Mouse (Mus musculus) retina, adult 2 months (tissue): ENCODE results near the gene Rnf34.

Experiments used
- DNase-seq: peaks from one replicate; pipeline ENCODE4 v3.0.0-alpha.2; 2012; ENCODE audit warnings: low read depth, low spot score

Rnf34 gene

DNA sequence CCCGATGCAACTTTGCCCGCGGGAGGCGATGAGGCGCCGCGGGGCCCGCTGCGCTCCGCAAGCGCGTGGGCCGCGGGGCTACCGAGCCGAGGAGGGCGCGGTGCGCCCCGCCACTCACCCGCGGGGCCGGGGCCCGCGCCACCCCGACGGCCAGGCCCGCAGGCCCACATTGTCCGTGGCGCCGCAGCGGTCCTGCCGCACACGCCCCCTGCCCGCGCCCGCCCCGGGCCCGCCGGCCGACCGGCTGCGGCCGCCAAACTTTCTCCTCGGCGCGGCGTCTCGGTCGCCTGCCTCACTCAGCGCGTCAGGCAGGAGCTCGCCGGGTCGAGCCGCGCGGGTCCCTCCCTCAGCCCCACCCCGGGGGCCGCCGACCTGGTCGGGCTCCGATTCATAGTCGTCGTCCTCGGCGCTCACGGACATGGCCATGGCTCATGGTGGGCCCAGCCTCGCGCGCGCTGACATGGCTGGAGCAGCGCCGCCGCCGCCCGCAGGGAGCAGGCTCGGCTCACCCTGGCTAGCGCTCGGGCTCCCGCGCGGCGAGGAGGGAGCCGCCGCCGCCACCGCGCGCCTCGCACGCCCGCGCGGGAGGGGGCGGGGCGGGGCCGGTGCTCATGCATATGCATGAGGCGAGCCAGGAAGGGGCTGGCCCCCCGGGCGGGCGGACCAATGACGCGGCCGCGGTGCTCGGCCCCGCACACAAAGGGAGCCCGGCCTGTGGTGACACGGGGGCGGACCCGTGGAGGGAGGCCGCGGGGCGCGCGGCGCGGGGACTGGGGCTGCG is 50.1 kb downstream of the Rnf34 start:
- DNase-seq = peak; percentile 70

DNA sequence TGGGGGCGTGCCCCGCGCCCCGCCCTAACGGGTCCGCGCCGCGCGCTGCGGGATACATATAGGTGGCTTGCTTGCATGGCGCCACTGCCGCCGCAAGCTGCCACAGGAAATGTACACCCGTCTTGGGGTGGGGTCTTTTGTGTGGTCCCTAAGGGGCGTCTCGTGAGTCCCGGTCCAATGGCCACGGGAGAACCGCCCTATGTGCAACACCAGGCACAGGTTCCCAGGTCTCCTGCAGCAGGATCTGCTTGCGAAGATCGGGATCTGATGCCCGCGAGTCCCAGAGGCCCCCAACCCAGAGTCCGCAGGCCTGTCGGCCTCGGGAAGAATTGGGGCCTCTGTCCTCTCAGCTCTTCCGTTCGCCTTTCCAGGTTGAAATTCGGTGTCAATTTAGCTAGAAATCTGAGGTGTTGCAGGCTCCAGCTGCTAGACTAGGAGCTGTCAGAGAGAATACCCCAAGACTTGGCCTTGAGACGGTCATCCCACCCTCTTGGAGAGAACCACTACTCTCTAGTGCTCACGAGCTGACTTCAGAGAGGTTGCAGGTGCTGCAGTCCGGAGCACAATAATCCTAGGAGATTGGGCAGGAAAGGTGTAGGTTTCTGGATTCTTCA is 50.8 kb downstream of the Rnf34 start:
- DNase-seq = no peak

DNA sequence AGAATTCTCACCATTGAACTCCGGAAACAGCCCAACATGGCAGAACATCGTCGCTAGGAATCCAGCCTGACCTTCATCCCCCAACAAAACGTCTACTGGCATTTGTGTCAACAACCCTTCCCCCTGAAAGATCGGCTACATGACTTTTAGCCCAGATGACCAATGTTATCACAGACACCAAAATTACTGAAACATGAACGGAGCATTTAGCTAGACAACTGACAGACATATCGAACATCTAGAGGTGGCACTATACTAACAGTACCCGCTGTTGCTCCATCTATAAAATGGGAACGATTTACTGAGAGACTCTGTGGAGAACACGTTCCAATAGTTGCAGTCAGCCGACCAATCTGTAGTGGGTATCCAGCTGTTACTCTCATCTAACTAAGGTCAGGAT is 51.3 kb downstream of the Rnf34 start:
- no peak for DNase-seq

DNA sequence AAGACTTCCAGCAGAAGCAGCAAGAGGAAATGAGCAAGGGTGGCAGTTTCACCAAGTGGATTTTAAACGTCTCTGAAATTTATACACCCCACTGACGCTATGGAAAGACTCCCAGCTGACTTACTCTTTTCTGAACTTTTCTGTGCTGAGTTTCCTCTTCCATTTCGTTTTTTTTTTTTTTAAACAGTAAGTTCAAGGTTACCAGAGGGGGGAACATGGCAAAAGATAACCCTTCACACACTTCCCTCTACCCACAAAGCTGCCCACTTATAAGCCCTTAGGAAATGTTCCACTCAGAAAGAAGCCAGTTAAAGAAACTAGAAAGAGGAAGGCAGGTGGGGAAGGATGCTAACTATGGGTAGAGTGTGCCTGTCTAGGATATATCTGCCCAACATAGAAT is 51.8 kb downstream of the Rnf34 start:
- no peak for DNase-seq

DNA sequence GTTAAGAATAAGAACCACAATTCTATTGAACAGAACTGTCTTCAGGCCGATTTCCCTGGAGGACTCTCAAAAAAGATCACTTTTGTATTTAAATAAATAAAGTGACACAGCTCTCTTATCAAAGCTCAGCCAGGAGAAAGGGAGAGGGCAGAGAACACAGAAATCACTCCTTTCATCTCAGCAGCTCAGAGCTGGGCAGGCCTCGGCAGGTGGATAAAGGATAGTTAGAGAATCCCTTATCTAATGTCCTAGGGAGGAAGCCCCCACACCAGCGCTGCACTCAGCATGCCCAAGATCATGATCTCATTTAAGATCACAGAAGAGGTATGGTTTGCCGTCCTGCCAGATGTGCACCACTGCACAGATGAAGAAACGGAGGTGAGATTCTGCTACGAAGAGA is 52.4 kb downstream of the Rnf34 start:
- no peak for DNase-seq

DNA sequence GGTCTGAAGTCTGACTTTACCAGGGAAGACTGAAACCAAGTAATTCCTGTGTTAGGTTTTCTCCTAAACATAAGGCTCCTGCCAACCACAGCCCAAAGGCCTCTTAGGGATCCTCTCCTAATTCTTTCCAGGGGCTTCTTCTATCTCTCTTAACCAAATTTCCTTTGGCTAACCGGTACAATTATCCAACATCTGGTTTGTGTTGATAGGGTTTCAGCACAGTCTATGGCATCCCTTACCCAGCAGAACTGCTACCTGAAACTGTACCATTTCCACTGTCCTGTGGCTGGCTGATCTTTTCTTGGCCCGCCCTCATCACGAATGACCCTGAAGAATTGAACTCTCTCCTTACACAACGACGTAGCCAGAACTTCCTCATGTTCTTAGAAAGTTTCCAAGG is 53.3 kb downstream of the Rnf34 start:
- DNase-seq = no peak

DNA sequence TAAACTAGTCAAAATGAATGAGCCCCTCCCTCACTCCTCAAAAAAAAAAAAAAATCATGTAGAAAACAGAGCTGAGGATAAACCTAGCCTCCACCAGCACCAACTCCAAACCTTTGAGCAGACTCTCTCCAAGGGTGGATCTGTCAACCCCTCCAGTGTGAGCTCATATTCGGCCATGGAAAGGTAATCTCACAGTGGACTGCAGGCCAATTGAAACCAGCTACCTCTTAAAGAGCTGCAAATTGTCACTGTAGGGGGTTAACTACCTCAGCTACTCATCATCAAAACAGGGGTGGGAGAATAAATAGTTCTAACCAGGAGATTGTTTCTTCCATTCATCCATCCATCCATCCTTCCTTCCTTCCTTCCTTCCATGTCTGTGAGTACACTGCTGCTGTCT is 57.3 kb downstream of the Rnf34 start:
- no peak for DNase-seq

DNA sequence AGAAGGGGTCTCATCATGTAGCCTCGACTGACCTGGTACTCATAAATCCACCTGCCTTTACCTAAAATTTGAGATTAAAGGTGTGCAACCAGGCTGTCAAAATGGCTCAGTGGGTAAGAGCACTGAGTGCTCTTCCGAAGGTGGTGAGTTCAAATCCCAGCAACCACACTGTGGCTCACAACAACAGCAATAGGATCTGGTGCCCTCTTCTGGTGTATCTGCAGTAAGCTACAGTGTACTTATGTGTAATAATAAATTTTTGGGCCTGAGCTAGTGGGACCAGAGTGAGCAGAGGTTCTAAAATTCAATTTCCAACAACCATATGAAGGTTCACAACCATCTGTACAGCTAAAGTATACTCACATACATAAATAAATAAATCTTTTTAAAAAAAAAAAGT is 58.2 kb downstream of the Rnf34 start:
- DNase-seq = no peak

DNA sequence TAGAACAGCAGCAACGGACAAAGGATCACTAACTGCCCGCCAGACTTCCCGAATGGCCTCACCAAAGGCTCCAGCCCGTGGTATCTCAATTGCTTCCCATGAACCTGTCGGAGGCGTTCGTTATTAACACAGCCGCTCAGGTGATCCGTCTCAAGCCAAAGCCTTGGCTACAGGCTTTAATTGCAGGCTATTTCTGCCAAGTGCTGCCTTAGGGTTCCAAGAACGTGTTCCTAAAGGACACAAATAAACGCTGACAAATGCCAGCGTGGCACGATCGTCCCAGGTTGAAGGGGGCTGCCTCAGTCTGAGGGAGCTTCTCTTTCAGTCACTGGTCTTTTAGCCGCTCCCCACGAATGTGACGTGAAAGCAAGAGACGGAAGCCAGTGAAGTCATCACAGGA is 59.6 kb downstream of the Rnf34 start:
- DNase-seq = no peak

DNA sequence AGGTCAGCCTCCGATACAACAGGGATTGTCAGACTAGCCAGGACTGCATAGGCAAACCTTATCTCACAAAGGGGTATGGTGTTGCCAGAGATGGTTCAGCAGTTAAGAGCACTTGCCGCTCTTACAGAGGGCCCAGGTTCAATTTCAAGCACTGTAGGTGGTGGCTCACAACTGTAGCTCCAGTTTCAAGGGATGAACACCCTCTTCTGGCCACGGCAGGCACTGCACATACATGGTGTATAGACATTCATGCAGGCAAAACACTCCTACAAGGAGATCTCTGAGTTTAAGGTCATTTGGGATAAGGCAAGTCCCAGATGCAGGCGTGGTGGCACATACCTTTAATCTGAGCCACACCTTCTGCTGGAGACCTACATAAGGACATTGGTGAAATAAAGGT is 63.0 kb downstream of the Rnf34 start:
- DNase-seq = no peak

DNA sequence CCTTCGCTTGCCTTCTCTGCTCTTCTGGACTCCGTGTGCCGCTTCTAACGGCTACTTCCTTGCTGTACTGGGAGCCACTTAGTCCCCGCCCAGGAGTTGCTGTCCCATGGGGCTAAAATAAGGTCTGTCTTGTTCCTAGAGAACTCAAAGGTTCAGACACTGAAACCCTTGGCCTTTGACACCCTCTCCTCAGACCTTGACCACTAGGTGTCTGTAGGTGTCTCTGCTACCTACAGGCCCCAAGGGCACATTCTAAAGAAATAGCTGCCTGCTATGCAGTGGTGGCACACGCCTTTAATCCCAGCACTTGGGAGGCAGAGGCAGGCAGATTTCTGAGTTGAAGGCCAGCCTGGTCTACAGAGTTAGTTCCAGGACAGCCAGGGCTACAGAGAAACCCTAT is 66.3 kb downstream of the Rnf34 start:
- no peak for DNase-seq

DNA sequence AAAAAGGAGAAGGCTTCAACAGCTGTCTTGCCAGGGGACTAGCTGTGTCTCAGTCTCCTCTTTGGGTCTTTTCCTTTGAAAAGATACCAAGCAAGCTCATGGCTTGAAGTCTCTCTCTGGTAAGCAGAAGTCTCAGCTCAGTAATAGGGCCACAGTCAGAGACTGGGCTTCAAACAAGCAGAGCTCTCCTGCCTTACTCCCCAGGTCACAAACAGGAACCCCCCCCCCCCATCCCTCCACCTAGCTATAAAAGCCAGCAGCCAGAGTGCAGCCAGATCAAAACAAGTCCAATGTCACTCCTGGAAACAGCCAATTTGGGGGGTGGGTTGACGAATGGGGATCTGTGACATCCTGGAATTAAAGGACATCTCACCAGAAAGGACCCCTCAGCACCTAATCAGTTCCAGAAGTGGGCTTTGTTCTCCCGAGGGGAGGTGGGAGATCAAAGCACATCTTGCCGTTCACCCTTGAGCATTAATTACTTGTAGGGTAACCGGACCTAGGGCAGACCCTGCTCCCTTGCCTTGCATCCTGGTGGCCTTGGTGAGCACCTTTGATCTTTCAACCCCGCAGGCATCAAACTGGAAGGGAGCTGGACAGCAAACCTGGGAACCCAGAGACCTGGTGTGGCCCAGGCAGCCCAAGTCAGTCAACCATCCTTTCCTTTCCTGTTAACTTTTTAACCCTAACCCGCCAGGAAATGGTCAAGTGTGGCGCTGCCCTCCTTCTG is 68.3 kb downstream of the Rnf34 start:
- no peak for DNase-seq

DNA sequence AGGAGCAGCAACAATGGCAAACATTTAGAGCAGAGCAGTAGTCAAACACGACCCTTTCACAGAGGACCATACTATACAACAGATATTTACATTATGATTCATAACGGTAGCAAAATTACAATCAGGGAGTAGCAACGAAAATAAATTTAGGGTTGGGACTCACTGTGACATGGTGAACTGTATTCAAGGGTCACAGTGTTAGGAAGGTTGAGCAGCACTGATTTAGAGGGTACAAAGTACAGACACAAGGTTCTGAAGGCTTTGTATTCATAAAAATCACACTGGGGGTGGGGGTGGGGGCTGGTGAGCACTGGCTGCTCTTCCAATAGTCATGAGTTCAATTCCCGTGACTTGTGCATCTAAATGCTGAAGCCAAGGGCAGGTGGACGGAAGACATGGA is 70.7 kb downstream of the Rnf34 start:
- no peak for DNase-seq
